Mouse (Mus musculus) kidney, adult 2 months (tissue): ENCODE results near the gene Bst1.

Experiments
- CTCF ChIP-seq: fragments of 200-500 bp; conservative IDR thresholded peaks from 2 replicates; pipeline ENCODE4 v1.5.1; 2011; ENCODE audit warnings: low read depth, mild to moderate bottlenecking, control low read depth, low read length, moderate library complexity, mixed read lengths; ENCODE audit not compliant: insufficient read depth, insufficient read length
- POLR2A ChIP-seq: fragments of 200-500 bp; IDR thresholded peaks from one replicate; pipeline ENCODE4 v1.6.1; 2011; ENCODE audit warnings: low read depth, low read length, control low read depth

- TF ChIP-seq POLR2A = no peak
- no peak for TF ChIP-seq CTCF
Measured at GRCm38 (mm10) chr5:43776407-43776806, 42.3 kb upstream of the Bst1 start.
